Mouse (Mus musculus): ENCODE results near the gene Farsb.
"Not testable (repeated sequence)": the region's sequence is repeated elsewhere in the genome, so short reads cannot be mapped to it uniquely, and the experiment has no call there.

The Farsb gene

DNA sequence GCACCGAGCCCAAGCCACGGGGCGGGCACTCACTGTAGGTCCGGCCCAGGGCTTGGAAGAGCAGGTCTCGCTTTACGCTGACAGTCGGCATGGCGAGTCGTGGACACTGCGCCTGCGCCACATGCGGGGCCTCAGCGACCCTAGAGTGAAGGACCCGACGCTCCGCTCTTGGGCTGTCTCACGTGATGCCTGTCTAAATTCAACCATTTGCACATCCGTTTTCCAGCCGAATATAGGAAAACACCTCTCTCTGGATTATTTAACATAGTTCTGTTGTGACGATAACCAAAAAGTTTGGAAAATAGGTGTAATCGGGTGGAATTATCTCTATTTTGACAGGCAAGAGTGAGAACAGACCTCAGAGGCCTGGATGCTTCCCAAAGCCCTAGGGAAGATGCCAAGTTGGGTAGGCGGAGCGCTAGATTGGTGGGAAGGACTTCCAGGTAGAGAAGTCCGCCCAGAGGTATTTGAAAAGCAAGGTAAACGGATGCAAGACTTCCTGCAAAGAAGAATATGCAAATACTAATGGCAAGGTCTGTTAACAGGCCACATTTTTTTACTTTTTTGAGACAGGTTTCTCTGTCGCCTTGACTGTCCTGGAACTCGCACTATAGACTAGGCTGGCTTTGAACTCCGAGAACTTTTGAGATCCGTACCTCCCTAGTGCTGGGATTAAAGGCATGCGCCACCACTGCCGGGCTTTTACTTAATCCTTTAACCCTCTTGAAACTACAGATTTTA, at the start of gene Farsb:
TSS of gene Farsb (minus strand) at position 146 of the 741 bp plus-strand sequence.
- DNase-seq = peak; percentile 87 to 91

GRCm38 (mm10) chr1:78538396-78538795, 49.7 kb upstream of the Farsb start:
- peak; percentile 20 to 34 for DNase-seq

DNA sequence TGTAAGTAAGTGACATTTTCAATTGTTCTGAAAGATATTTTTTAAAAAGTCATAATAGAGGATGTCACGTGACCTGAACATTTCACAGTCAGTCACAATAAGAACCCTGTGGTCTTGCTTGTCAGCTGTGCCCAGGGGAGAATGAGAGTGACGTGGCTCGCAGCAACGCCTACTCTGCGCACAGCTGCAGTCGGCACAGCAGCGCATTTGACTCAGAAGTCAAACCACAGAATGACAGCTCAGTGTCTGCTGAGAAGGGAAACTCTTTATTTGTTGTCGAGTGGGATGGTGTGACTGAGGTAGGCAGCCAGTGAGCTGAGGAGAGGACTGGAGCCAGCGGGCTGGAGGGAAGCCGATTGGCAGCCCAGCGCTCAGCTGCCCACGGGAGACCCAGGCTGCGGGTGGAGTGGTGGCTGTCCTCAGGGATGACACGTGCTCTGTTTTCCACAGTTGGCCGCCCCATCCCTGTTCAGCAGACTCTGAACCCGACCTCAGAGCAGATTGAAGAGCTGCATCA, 48.9 kb upstream of the Farsb start:
- DNase-seq = peak; percentile 85 to 89

DNA sequence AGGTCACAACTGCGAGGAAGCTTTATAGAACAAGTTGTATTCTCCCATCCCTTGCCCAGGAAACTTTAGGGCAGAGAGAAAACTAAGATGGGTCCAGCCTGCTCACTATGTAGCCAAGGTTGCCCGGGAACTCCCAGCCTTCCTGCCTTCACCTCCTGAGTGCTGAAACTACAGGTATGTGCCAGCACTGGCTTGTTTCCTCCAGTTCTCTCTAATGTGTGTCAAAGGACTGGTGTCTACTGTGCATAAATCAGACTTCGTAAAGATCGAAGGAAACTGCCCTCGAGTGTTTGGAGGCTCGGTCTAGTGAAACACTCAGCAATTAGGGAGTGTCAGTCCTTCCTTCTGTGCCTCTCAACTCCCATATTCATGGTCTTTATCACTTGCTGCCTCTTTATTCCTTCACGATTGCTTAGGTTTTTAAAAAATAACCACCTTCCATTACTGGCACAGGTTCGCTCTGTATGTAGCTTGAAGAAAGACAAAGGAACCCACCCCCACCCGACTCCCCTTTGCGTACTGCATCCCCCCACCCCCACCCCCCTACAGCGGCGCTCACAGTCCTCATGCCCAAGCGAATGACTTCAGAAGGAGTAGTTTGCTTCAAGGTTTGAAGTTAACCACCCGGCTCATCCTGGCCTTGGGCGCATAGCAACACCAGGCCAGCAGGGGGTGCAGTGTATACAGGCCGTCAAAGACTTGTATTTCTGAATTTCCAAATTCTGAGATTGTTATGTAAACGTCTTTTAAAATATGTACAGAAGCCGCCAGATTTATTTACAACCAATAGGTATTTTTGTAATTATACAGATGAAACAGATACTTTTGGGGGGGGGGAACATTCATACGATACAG, 47.8 kb upstream of the Farsb start:
- peak; percentile 87 to 90 for DNase-seq

GRCm38 (mm10) chr1:78534428-78535150, 45.9 kb upstream of the Farsb start:
- DNase-seq = no peak

DNA sequence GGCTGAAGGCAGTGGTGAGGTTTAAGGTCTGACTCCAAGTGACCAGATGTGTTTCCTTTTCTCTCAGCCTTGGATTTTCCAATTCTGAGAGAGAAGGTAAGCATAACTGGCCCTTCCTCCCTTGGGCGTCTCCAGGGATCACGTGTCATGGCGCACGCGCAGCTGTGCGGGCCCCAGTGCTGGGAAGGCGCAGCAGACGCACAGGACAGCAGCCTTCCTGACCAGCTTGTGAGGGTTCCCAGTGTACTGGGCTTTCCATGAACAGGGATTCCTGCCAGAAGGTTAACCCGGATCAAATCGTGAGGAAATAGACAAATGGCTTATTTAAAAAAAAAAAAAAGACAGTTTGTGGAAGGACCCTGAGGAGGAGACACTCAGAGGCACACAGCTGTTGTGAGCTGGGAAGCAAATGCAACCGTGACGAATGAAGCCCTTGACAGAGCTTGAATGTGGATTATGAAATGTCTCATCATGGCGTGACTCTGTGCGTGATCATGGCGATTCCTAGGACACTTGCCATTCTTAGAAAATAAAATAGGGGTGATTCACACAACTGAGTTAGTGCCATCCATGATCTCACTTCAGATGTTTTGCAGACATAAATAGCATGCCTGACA, 43.6 kb upstream of the Farsb start:
- DNase-seq = no peak

DNA sequence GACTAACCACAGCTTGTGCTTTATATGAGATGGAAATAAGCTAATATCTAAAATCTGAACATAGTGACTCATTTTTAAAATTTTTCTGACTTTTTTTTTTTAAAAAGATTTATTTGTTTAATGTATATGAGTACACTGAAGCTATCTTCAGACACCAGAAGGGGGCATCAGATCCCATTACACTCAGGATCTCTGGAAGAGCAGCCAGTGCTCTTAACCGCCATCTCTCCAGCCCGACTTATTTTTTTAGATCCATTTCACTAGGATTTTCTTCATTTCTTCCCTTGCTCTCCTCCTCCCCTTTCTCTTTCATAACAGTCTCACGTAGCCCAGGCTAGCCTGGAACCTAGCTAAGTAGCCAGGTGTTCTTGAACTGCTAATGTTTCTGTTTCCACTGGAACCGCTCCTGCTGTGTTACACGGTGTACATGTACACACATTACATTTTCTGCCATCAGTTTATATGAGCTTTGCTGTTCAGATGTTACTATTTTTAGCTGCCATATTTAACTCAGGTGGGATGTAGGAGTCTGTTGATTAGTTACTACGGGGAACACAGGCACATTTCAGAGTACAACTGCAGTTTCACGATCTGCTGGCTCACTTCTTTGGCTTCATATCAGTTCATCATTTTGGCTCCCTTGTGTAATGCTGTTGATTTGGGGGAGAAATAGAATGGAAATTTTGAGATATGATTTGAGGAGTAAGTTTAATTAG, 42.0 kb upstream of the Farsb start:
- no peak for DNase-seq

GRCm38 (mm10) chr1:78529011-78529410, 40.3 kb upstream of the Farsb start:
- no peak for DNase-seq

GRCm38 (mm10) chr1:78528356-78528755, 39.7 kb upstream of the Farsb start:
- no peak for DNase-seq

DNA sequence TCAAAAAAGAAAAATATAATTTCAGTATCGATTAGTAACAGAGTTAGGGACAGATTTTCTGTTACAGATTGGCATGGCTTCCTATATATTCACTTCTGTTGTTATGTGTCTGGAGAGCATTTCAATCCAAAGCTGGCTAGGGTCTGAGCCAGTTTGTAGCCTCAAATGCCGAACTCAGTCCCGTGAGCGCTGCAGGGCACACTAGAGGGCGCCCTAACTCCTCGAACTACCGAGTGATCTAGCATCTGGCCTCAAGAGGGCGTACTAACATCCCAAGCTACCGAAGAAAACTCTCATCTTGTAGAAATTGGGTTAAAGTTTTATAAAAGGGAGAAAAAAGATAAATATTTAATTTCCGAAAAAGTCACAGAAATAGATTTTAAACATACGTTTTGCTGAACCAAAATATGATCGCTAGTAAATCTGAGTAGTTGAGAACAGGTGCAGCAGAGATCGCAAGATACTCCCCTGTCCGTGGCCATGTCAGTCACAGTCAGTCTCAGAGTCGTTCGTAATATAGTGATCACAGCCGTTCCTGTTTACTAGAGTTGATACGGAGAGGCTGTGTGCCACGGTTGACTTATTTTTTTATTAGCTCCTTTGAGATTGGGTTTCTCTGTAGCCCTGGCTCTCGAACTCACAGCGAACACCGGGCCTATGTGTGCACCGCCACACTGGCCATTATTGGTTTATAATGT, 36.6 kb upstream of the Farsb start:
- DNase-seq = peak; percentile 78

DNA sequence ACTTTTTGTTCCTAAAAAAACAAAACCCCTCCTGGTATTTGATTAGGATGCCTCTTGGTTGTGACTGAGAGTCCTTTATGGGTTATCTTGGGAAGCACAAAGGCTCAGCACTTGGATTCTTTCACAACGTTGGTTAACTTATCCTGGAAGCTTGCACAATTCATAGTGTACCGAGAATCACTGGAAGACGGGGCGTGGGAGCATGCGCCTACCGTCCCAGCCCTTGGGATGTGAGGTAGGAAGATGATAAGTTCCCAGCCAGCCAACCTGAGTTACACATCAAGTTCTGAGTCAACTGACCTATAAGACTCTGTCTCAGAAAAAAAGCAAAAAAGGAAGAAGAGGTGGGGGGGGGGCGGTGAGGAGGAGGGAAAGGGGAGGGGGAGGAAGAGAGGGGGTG, 30.2 kb upstream of the Farsb start:
- no peak for DNase-seq

GRCm38 (mm10) chr1:78512756-78513155, 24.1 kb upstream of the Farsb start:
- no peak for DNase-seq

DNA sequence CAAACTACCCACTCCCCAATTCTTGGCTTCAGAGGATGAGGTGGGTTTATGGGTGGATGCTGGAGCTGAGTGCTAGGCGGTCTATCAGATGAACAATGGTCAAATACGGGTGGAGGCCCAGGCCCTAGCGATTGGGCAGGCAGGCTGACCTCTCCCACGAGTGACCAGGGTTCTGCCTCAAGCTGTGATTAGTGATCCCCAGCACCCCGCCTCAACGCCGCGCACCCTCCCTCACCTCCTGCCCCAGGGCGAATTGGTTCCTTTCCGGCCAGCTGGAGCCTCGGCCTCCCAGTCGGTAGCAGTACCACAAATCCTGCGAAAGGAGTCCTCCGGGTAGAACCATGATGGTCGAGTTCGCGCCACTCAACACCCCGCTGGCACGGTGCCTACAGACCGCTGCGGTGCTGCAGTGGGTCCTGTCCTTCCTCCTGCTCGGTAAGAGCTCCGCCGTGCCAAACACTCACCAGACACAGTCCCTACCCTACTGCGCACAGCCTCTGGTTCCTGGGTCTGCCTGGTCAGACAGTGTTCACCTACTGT, 23.0 kb upstream of the Farsb start, which contains the start of gene BC035947:
TSS of gene BC035947 (minus strand) at position 538 of the 540 bp plus-strand sequence.
- DNase-seq = no peak

DNA sequence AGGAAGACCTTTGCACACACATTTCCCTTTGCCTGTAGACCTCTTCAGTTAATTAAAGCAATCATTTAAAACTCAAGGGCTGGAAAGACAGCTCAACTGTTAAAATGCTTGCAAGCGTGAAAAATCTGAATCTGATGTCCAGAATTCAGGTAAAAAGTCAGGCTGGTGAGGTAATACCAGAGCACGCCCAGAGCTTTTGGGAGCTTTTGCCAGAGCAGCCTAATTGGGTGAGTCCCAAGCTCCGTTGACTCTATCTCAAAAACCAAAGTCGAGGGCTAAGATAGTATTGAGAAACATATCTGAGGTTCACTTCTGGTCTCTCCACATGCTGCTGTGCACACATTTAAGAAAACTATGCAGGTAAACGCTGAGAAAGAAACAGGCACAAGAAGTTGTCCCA, 22.2 kb upstream of the Farsb start, which contains the start of gene Mogat1:
TSS of gene Mogat1 (plus strand) at position 130 of the 400 bp plus-strand sequence.
- no peak for DNase-seq

GRCm38 (mm10) chr1:78507137-78507536, 18.4 kb upstream of the Farsb start:
- no peak for DNase-seq

GRCm38 (mm10) chr1:78502527-78502926, 13.8 kb upstream of the Farsb start:
- DNase-seq = no peak

- not testable (repeated sequence) for DNase-seq
Observed at GRCm38 (mm10) chr1:78501856-78502255, 13.2 kb upstream of the Farsb start.

DNA sequence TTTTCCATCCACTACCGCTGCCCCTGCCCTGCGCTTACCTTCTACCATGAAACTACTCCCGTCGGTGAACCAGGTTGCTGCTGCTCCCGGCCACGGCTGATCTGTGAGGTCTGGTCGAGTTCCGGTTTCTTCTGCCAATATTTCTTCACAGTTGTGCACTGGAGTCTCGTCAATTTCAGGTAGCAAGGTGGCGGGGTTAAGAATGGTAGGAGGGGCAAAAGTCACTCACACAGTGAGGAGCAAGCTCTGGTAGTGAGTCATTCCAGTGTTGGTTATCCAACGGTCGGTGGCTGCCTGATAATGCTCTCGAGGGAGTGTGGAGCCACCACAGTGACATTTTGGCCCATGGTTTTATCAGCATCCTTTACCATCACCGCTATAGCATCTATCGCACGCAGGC, 12.3 kb upstream of the Farsb start:
- no peak for DNase-seq

DNA sequence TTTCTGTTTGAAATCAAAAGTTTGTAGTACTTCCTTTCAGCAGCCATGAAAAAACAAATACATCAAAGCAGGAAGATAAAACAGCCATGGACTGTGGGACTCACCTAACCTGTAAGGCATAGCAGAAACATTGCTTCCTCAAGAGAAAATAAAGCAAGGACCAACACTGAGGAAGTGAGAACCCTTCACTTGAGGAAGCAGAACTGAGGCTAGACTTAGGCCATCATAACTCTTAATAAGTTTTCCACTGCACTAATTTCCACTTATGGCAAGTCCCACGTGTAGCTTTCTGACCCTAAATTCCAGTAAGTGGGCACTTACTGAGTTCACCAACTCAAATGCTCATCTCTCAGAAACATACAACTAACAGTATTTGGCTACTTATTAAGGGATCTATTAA, 1.4 kb upstream of the Farsb start:
- DNase-seq = peak; percentile 7 to 17

DNA sequence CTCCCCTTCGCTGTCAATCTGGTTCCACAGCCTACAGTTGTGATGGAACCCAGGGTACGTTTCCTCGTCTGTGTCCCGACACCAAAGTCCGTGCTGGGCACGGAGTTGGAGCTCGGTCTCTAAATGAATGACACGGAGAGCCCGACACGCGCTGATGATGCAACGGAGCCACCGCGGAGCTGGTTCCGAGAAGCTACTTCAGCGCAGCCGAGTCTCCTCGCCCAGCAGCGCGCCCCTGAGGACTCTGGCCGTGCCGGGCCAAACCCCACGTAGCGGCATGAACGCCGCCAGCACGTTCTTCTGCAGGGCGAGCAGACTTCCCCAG, 308 bp downstream of the Farsb start:
- DNase-seq = no peak

DNA sequence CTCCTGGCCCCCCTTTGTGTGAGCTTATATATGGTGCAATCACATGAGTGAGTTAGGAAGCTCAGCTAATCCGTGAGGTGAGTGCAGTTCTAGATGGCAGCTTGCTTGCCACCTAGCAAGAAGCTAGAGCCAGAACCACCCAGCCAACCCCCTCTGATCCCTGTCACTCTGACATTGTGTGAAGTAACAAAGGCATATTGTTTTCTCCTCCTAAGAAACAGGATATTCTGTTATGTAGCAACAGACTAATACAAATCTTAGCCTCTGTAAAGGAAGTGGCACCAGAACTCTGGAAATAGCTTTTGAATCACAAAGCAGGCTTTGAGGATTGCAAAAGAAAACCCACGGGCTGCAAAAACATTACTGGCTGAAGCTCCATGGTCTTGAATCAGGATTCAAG, 4.3 kb downstream of the Farsb start:
- DNase-seq = no peak

Measured in B cell, adult 2 months (primary cell).